Mouse (Mus musculus) kidney, embryonic 14.5 days (tissue): ENCODE results near the gene Fgd3. TPM values are rescaled to one million over a fixed set of nuclear protein-coding genes. Genes with fewer than 3 reads are reported as not detected.

ENCODE experiments used
- ATAC-seq: fragments of 200-750 bp; cut with Nextera tagmentation; 2 replicates; pipeline ENCODE4 v1.8.0; 2017; ENCODE audit warnings: moderate number of reproducible peaks, mild to moderate bottlenecking, moderate TSS enrichment, moderate library complexity; ENCODE audit not compliant: low FRiP score, low TSS enrichment
- H3K27ac ChIP-seq: fragments of 300-500 bp; sonication (generic); 2 replicates; pipeline ENCODE4 v1.5.1; 2014; ENCODE audit warnings: low read depth, mild to moderate bottlenecking, low read length, moderate library complexity, mixed read lengths
- H3K27me3 ChIP-seq: fragments of 300-500 bp; sonication (generic); 2 replicates; pipeline ENCODE4 v1.6.1; 2014; ENCODE audit warnings: mild to moderate bottlenecking, low read length; ENCODE audit not compliant: control insufficient read depth, insufficient read depth
- H3K36me3 ChIP-seq: fragments of 300-500 bp; sonication (generic); 2 replicates; pipeline ENCODE4 v1.6.1; 2014; ENCODE audit warnings: low read length, mixed read lengths; ENCODE audit not compliant: control insufficient read depth, insufficient read depth
- H3K4me1 ChIP-seq: fragments of 300-500 bp; sonication (generic); 2 replicates; pipeline ENCODE4 v1.6.1; 2014; ENCODE audit warnings: low read length, mixed read lengths; ENCODE audit not compliant: control insufficient read depth, insufficient read depth
- H3K4me2 ChIP-seq: fragments of 300-500 bp; sonication (generic); replicated peaks from 2 replicates; pipeline ENCODE4 v1.6.1; 2014; ENCODE audit warnings: low read depth, mild to moderate bottlenecking, low read length
- H3K4me3 ChIP-seq: fragments of 300-500 bp; sonication (generic); 2 replicates; pipeline ENCODE4 v1.5.1; 2014; ENCODE audit warnings: mild to moderate bottlenecking, low read length
- H3K9ac ChIP-seq: fragments of 300-500 bp; sonication (generic); 2 replicates; pipeline ENCODE4 v1.6.1; 2014; ENCODE audit warnings: low read depth, mild to moderate bottlenecking, low read length, moderate library complexity
- H3K9me3 ChIP-seq: fragments of 300-500 bp; sonication (generic); 2 replicates; pipeline ENCODE4 v1.6.1; 2016; ENCODE audit warnings: low read length; ENCODE audit not compliant: control insufficient read depth
- WGBS: fragments of 180-500 bp; shearing (Covaris S2); extraction: QIAGEN DNeasy Blood & Tissue Kit; methylation state at CpG from one replicate; pipeline ENCODE4 v1.1.7; 2014; 5-methylcytosine and 5-hydroxymethylcytosine counted together
- polyA plus RNA-seq: library from polyadenylated mRNA; unstranded; fragments of >200 nt; fragmentation: Nextera tagmentation; extraction: Ambion mirVana; gene quantifications from 2 replicates; pipeline ENCODE4 v1.2.1, GENCODE M21; 2014

The Fgd3 gene
- polyA plus RNA-seq, 1 experiment from 2014 or later, result 0.46 TPM

GRCm38 (mm10) chr13:49212711-49213500 lies 107.2 kb downstream of the Fgd3 start:
- Histone ChIP-seq H3K4me2 (no peak overlapping the region), H3K27me3 (no peaks in the 10 kb centered on the region), H3K9ac (no peak overlapping the region), H3K9me3 (no peaks in the 10 kb centered on the region), H3K4me3 (no peak overlapping the region), H3K36me3 (no peaks in the 10 kb centered on the region), H3K4me1 (0 out of 2 replicates have a peak, but pooled peaks cover 5% of the 10 kb centered on the region), H3K27ac (no peak overlapping the region)
- ATAC-seq, result no peak
- 84% methylated on average over 4 of the region's 4 CpGs for WGBS

Other genes starting within 250 kb of the Fgd3 start
- 1.7 and 2.1 TPM in 2 replicates for gene Wnk2, start 172.3 kb downstream of the Fgd3 start, polyA plus RNA-seq
- 43.8 and 54.2 TPM in 2 replicates for gene Ninj1, start 132.8 kb downstream of the Fgd3 start, polyA plus RNA-seq
- gene Card19, start 104.3 kb downstream of the Fgd3 start, polyA plus RNA-seq, result 33.3 and 39.9 TPM in 2 replicates
- gene Susd3, start 71.6 kb downstream of the Fgd3 start, polyA plus RNA-seq, result 8.5 and 12.6 TPM in 2 replicates
- 17.1 and 26.1 TPM in 2 replicates for gene Bicd2, start 21.3 kb upstream of the Fgd3 start, polyA plus RNA-seq
- 8.0 and 16.8 TPM in 2 replicates for gene Ippk, start 100.9 kb upstream of the Fgd3 start, polyA plus RNA-seq
- gene Tes3-ps, start 173.0 kb upstream of the Fgd3 start, polyA plus RNA-seq, result 1.1 and 1.6 TPM in 2 replicates
- gene Ecm2, start 184.5 kb upstream of the Fgd3 start, polyA plus RNA-seq, result 0.61 and 0.93 TPM in 2 replicates
- 3.7 and 5.3 TPM in 2 replicates for gene Aspn, start 224.1 kb upstream of the Fgd3 start, polyA plus RNA-seq